Mouse (Mus musculus) limb, embryonic 14.5 days (tissue): Measurements from ENCODE around the gene Emilin3. TPM values are rescaled to one million over a fixed set of nuclear protein-coding genes. Genes with fewer than 3 reads are reported as not detected.

Source experiments
- ATAC-seq: fragments of 200-750 bp; cut with Nextera tagmentation; 2 replicates; pipeline ENCODE4 v1.8.0; 2017; ENCODE audit warnings: low read depth, moderate number of reproducible peaks, moderate TSS enrichment; ENCODE audit not compliant: low FRiP score
- DNase-seq: peaks from one replicate; pipeline ENCODE4 v3.0.0-alpha.2; 2015; ENCODE audit warnings: low spot score
- H3K27ac ChIP-seq: fragments of 300-500 bp; sonication (generic); replicated peaks from 2 replicates; pipeline ENCODE4 v1.5.1; 2014; ENCODE audit warnings: low read depth, mild to moderate bottlenecking, low read length, moderate library complexity, mixed read lengths
- H3K27me3 ChIP-seq: fragments of 300-500 bp; sonication (generic); 2 replicates; pipeline ENCODE4 v1.6.1; 2014; ENCODE audit warnings: low read length, mixed read lengths; ENCODE audit not compliant: control insufficient read depth, insufficient read depth
- H3K36me3 ChIP-seq: fragments of 300-500 bp; sonication (generic); 2 replicates; pipeline ENCODE4 v1.6.1; 2014; ENCODE audit warnings: mild to moderate bottlenecking, low read length, moderate library complexity, mixed read lengths; ENCODE audit not compliant: control insufficient read depth, insufficient read depth
- H3K4me1 ChIP-seq: fragments of 300-500 bp; sonication (generic); 2 replicates; pipeline ENCODE4 v1.6.1; 2014; ENCODE audit warnings: antibody characterized with exemption, low read length, mixed read lengths; ENCODE audit not compliant: control insufficient read depth, insufficient read depth
- H3K4me2 ChIP-seq: fragments of 300-500 bp; sonication (generic); replicated peaks from 2 replicates; pipeline ENCODE4 v1.6.1; 2014; ENCODE audit warnings: low read depth, mild to moderate bottlenecking, low read length, moderate library complexity; ENCODE audit not compliant: severe bottlenecking
- H3K4me3 ChIP-seq: fragments of 300-500 bp; sonication (generic); replicated peaks from 2 replicates; pipeline ENCODE4 v1.5.1; 2014; ENCODE audit warnings: low read length
- H3K9ac ChIP-seq: fragments of 300-500 bp; sonication (generic); 2 replicates; pipeline ENCODE4 v1.6.1; 2014; ENCODE audit warnings: mild to moderate bottlenecking, low read depth, low read length, moderate library complexity; ENCODE audit not compliant: severe bottlenecking
- H3K9me3 ChIP-seq: fragments of 300-500 bp; sonication (generic); 2 replicates; pipeline ENCODE4 v1.6.1; 2016; ENCODE audit warnings: low read length; ENCODE audit not compliant: control insufficient read depth
- POLR2A ChIP-seq: fragments of 200-500 bp; IDR thresholded peaks from 2 replicates; pipeline ENCODE4 v1.8.0; 2012; ENCODE audit warnings: inconsistent platforms, mild to moderate bottlenecking, moderate library complexity, borderline replicate concordance; ENCODE audit not compliant: insufficient read depth, insufficient read length; ENCODE audit errors: extremely low read depth
- WGBS: fragments of 180-500 bp; shearing (Covaris S2); extraction: QIAGEN DNeasy Blood & Tissue Kit; methylation state at CpG from one replicate; pipeline ENCODE4 v1.1.7; 2014; 5-methylcytosine and 5-hydroxymethylcytosine counted together
- polyA plus RNA-seq, 2 experiments: library from polyadenylated mRNA; depleted of rRNA in 1 of 2; stranded (reverse) in 1 of 2; unstranded in 1 of 2; fragments of >200 nt; fragmentation: Nextera tagmentation in 1 of 2; extraction: Ambion mirVana in 1 of 2; gene quantifications; 2 replicates each; pipeline versions ENCODE4 v1.2.1 to v1.2.3; 2012 to 2014

The Emilin3 gene
- polyA plus RNA-seq, 2 experiments: 30.3 to 69.3 TPM

DNA sequence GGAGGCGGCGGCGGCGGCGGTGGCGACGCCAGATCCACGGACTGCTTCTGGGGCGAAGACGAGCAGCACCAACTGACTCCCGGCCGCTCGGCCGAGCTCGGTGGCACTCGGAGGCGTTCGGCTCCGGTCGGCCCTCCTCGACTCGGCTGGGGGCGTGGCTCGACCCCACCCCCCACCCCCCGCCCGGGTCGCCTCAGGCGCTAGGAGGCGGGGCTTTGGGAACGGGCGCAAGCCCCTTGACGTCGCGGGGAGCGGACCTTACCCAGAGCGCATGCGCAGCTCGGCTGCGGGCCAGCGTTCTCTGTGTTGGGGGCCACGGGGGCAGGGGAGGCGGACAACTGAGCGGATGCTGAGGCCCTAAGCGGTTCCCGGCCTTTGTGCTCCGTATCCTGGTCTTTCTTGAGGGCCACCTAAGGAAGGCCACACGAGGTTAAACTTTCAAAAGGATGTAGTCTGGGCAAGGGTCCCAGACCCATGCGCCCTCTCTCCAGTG is 39.2 kb downstream of the Emilin3 start, which contains the start of gene Zhx3:
Gene Zhx3, minus strand, starts transcription at position 109 of the 493 bp plus-strand sequence.
- peak within 1 kb of the TSS; percentile 99 for H3K4me3 ChIP-seq
- peak within 1 kb of the TSS; percentile 73 for H3K4me2 ChIP-seq
- H3K9ac ChIP-seq: peak within 1 kb of the TSS; percentile 94
- peaks cover 11% of the 10 kb centered on the region for H3K4me1 ChIP-seq
- no peaks in the 10 kb centered on the region for H3K36me3 ChIP-seq
- peak; percentile 93 for DNase-seq
- no peaks in the 10 kb centered on the region for H3K9me3 ChIP-seq
- peak; percentile 69; the same call in 1 of the 2 replicates for TF ChIP-seq POLR2A
- H3K27me3 ChIP-seq: no peaks in the 10 kb centered on the region
- peak; percentile 97 for ATAC-seq
- peak within 1 kb of the TSS; percentile 95 for H3K27ac ChIP-seq
- WGBS: 3% methylated on average over 32 of the region's 48 CpGs

DNA sequence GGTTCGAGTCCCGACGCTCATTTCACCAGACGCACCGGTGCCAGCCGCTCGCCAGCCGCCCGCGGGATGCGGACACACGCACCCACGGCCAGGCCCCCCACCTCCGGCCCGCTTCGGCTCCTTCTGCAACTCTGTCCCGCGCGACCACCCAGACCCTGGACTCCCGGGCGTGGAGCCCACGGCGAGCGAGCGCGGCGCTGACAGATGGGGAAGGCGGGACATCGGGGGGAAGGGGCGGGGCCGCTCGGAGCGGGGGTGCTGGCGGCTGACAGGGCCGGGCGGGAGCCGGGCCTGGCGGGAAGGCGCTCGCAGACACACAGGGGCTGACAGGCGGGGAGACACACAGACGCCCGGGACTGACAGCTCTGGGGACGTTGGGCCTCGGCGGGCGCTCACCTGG is 39.7 kb downstream of the Emilin3 start:
- Histone ChIP-seq H3K36me3 (no peaks in the 10 kb centered on the region), H3K27ac (peak overlapping the region; percentile 95), H3K4me1 (peaks cover 11% of the 10 kb centered on the region), H3K9ac (peak overlapping the region; percentile 94), H3K4me3 (peak overlapping the region; percentile 99), H3K9me3 (no peaks in the 10 kb centered on the region), H3K4me2 (peak overlapping the region; percentile 73), H3K27me3 (no peaks in the 10 kb centered on the region)
- peak; percentile 45 for DNase-seq
- ATAC-seq: peak; percentile 91
- WGBS: 0% methylated on average over 16 of the region's 47 CpGs
- TF ChIP-seq POLR2A: no peak

- Histone ChIP-seq H3K4me1 (peaks cover 11% of the 10 kb centered on the region), H3K27ac (no peak overlapping the region), H3K27me3 (no peaks in the 10 kb centered on the region), H3K4me3 (no peak overlapping the region), H3K36me3 (no peaks in the 10 kb centered on the region), H3K9me3 (no peaks in the 10 kb centered on the region), H3K9ac (no peak overlapping the region), H3K4me2 (0 out of 2 replicates have a peak overlapping the region, but pooled peaks have one; percentile 0)
- ATAC-seq (no peak), DNase-seq (no peak)
- 86% methylated on average over 3 of the region's 3 CpGs for WGBS
- no peak for TF ChIP-seq POLR2A
These were observed 40.8 kb downstream of the Emilin3 start for GRCm38 (mm10) chr2:160871310-160871709.

- Histone ChIP-seq H3K9me3 (no peaks in the 10 kb centered on the region), H3K9ac (no peak overlapping the region)
- WGBS: 77% methylated on average over 3 of the region's 3 CpGs
These were observed 42.7 kb downstream of the Emilin3 start for GRCm38 (mm10) chr2:160869446-160869845.

DNA sequence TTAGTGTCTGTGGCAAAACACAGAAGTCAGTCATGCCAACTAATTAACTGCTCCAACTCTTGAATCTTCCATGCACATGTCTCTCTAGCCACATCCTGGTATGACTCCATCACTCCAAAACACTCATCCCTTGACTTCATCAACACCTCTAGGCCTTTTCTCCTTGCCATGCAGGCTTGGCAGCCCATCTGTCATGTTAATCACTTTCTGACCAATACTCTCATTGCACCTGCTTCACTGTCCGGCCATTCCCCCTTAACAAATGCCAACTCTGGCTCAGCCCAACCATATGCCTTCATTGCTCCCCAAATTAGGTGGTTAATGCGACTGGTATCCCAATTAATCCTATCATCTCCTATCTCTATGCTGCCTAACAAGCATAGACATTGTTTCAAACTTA is 46.9 kb downstream of the Emilin3 start:
- no peak overlapping the region for H3K4me2 ChIP-seq

More at GRCm38 (mm10) chr2:160869446-160869845, 42.7 kb downstream of the Emilin3 start:
- no peak for TF ChIP-seq POLR2A
- no peak overlapping the region for H3K4me2 ChIP-seq
- ATAC-seq (no peak), DNase-seq (no peak)
- H3K36me3 ChIP-seq: peaks cover under 1% of the 10 kb centered on the region; the same call in 1 of the 2 replicates
- H3K27me3 ChIP-seq: no peaks in the 10 kb centered on the region
- H3K27ac ChIP-seq: no peak overlapping the region
- peaks cover 11% of the 10 kb centered on the region for H3K4me1 ChIP-seq
- no peak overlapping the region for H3K4me3 ChIP-seq

More for the DNA sequence above, 46.9 kb downstream of the Emilin3 start:
- no peaks in the 10 kb centered on the region for H3K27me3 ChIP-seq
- no peak overlapping the region for H3K9ac ChIP-seq
- H3K9me3 ChIP-seq: no peaks in the 10 kb centered on the region
- 89% methylated on average over 2 of the region's 2 CpGs for WGBS
- no peak overlapping the region for H3K4me3 ChIP-seq
- ATAC-seq (no peak), DNase-seq (no peak)
- no peak overlapping the region for H3K27ac ChIP-seq
- TF ChIP-seq POLR2A: no peak
- H3K4me1 ChIP-seq: no peaks in the 10 kb centered on the region
- peaks cover 3% of the 10 kb centered on the region; the same call in 1 of the 2 replicates for H3K36me3 ChIP-seq
